Mouse (Mus musculus) cerebellum, adult 9-10 months (tissue): ENCODE measurements around the gene Hist1h2bq.
"Not testable (repeated sequence)": the region's sequence is repeated elsewhere in the genome, so short reads cannot be mapped to it uniquely, and the experiment has no call there.

Source experiments
- DNase-seq: peaks from one replicate; pipeline ENCODE4 v3.0.0; 2022

The Hist1h2bq gene

DNA sequence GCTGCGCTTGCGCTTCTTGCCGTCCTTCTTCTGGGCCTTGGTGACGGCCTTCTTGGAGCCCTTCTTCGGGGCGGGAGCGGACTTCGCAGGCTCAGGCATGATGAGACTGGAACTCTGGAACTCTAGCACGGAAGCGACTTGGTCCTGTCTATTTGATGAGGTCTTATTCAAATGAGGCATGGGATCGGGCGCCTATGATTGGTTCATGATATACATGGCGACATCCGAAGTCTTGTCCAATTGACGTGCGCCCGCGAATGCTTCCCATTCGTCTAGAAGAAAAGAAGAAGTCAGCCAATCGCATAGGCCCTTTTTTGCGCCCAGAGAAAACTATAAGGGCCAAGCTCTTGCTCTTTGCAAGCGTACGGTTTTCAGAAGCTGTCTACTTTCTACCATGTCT, at the start of gene Hist1h2bq, which contains the start of gene Hist1h2ao:
TSS of gene Hist1h2bq (minus strand) at position 125 of the 400 bp plus-strand sequence.
TSS of gene Hist1h2ao (plus strand) at position 393 of the 400 bp plus-strand sequence.
- not testable (repeated sequence) for DNase-seq

DNA sequence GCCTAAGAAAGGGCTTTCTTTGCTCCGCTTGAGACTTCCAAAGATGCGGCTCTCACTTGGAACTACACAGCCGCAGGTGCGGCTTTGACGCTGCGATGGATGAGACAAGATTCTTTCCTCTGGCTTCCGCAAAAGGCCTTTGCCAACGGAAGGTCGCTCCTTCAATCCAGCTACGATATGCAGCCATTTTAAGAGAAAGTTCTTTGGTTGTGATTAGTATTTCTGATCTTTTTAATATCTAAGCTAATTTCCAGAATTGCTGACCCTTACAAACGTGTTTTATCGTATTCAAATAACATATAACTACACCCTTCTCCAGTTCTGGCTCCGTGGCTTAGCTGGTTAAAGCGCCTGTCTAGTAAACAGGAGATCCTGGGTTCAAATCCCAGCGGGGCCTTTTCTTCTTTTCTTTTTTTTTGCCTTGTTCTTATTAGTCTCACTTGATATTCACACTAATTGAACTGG, 45.7 kb upstream of the Hist1h2bq start:
- DNase-seq, result peak; percentile 89

DNA sequence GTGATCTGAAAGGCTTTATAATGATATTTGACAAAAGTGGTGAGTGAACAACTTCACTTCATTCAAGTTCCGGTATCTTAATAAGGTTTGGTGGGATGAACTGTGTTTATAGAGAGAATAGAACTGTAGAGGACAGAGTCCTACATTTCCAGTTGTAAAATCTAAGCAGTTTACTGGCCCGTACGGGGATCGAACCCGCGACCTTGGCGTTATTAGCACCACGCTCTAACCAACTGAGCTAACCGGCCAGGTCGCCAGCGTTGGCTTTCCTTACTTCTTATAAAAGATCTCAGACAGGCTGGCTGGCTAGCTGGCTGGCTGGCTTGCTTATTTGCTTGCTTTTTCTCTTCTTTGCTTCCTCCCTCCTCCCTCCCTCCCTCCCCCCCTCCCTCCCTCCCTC, 45.1 kb upstream of the Hist1h2bq start:
- peak; percentile 93 for DNase-seq

DNA sequence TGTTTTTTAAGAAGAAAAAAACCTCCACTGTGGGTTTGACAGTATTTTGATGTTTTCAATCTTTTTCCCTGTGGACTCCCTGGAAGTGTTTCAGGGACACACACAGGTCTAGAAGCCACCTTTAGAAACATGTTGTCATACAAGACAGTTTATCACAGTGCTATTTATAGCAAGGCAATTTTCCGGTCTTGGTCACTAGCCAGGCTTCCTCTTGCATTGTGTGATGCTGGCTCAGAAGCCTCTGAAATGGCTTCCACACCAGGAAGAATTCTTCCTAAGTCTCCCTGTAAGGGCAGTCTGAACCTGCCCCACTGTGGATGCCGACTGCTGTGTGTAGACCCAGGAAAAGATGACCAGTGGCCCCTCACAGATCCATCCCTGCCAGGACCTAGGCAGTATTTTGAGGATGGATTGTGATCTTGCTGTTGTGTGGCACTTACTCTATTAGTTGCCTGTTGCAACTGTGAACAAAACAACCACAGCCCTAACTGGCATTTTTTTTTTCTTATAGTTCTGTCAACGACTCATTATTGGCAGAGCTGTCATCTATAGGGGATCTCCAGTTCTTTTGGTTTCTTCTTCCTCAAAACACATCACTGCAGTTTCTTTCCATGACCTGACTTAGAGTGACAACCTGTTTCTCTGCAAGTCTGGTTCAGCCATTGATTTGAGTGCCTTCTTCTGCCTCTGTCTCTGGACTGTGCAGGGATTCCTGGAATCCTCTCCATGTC, 42.4 kb upstream of the Hist1h2bq start:
- no peak for DNase-seq

DNA sequence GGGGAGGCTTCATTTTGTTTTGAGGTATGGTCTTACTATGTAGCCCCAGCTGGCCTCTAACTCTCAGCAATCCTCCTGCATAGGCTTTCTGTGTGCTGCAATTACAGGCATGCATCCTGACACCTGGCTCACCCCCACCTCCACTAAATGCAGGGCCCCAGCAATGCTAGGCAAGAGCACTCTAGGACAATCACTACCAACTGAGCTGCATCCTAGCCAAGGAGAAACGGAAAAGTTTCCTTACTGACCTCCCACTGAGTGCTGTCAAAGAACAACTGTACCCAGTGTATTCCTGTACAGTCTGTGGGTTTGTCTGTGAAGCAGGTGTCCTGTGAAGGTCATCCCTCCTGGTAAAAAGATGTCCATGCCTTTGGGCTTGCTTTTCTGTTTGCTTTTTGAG, 40.7 kb upstream of the Hist1h2bq start:
- not testable (repeated sequence) for DNase-seq

DNA sequence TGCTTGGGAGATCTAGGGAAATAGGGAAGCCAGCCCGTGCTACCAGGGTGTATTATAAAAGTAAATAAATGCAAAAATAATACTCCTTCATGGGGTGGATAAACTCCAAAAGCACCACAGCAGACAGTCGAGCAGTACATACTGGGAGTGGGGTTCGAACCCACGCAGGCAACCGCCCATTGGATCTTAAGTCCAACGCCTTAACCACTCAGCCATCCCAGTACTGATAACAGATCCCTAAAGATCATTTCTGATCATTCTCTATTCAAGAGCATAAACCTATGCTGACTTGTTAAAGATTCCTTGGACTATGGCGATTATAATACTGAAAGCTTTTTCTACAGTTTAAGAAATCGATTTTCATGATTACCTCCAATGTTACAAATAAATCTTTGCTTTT, 37.9 kb upstream of the Hist1h2bq start:
- DNase-seq, result no peak

DNA sequence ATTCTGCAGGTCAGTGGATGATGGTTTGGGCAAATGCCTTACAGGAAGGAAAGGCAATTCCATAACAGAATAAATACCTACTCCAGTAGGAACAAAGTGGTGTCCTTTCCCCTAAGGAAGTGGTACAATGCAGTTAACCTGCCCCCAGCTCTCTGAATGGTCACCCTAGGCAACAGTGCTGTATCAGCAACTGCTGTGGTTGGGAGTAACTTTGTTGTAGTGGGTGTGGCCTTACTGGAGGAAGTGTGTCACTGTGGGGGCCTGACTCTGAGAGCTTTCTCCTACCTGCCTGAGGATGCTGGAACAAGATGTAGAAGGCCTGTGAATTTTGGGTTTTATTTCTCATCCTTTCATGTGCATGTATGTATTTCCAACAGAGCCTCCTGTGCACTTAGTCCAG, 36.4 kb upstream of the Hist1h2bq start:
- DNase-seq, result not testable (repeated sequence)

DNA sequence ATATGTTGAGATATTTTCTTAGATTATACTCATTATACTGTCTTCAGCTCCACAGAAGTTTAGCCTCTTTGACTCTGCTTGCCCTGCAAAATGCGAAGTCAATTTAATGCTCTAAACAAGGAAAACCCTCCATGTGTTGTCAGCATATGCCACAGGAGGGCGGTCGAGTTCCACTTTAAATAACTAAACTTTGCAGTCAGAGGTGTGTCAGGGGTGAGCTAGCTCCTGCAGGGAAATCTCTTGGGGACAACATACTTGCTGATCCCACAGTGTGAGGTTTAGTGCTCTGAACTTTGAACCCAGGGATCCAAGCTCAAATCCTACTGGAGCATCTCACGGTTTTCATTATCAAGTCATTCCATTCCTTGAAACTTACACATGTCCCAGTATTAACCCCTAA, 30.5 kb upstream of the Hist1h2bq start:
- not testable (repeated sequence) for DNase-seq

DNA sequence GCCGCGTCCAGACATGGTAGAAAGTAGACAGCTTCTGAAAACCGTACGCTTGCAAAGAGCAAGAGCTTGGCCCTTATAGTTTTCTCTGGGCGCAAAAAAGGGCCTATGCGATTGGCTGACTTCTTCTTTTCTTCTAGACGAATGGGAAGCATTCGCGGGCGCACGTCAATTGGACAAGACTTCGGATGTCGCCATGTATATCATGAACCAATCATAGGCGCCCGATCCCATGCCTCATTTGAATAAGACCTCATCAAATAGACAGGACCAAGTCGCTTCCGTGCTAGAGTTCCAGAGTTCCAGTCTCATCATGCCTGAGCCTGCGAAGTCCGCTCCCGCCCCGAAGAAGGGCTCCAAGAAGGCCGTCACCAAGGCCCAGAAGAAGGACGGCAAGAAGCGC, 23.5 kb upstream of the Hist1h2bq start, which contains the start of the genes Hist1h2ap and Hist1h2br:
TSS of gene Hist1h2ap (minus strand) at position 47 of the 400 bp plus-strand sequence.
TSS of gene Hist1h2br (plus strand) at position 283 of the 400 bp plus-strand sequence.
- DNase-seq, result not testable (repeated sequence)

DNA sequence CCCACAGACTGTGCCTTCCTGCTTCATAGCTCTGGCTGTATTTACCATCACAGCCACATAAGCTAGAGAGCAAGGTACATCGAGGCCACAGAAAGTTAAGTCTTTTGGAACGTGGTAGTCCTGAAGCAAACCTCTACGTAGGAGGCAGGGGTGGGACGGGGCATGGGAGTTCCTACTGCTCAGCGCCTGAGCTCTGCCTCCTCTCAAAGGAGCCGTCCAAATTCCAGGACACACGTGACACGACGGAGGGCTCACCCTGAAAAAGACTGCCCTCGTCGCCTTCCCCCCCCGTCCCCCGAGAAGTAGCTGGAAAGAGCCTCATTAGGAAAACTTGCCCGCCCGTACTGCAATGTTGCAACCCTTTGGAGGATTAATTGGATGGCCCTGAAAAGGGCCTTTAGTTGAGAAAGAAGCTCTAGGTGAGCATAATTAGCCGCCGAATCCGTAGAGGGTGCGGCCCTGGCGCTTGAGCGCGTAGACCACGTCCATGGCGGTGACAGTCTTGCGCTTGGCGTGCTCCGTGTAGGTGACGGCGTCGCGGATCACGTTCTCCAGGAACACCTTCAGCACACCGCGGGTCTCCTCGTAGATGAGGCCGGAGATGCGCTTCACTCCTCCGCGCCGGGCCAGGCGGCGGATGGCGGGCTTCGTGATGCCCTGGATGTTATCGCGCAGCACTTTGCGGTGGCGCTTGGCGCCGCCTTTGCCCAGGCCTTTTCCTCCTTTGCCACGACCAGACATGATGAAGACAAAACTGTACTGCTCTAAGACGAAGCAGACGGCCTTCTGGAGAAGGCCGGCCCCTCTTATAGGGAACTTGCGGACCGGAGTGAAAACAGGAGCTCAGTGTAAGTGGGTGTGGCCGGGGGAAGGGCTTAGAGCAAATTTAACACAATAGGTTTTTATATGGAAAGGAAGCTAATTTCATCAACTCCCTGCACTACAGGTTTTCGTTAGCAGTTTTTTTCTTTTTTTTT, 21.7 kb upstream of the Hist1h2bq start, which contains the start of gene Hist1h4n:
TSS of gene Hist1h4n (minus strand) at position 779 of the 977 bp plus-strand sequence.
- peak; percentile 47 for DNase-seq

DNA sequence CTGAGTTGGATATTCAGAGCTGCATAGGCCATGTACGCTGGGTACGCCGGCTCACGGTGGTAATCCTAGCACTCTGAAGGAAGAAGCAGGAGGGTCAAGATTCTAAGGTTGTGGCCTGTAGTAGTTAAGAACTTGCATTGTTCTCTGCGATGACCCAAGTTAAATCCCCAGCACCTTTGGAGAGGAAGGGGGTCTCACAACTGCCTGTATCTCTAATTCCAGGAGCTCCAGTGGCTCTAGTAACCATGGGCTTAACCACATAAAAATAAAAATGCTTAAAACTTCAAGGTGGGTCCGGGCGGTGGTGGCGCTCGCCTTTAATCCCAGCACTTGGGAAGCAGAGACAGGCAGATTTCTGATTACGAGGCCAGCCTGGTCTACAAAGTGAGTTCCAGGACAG, 20.3 kb upstream of the Hist1h2bq start:
- no peak for DNase-seq

DNA sequence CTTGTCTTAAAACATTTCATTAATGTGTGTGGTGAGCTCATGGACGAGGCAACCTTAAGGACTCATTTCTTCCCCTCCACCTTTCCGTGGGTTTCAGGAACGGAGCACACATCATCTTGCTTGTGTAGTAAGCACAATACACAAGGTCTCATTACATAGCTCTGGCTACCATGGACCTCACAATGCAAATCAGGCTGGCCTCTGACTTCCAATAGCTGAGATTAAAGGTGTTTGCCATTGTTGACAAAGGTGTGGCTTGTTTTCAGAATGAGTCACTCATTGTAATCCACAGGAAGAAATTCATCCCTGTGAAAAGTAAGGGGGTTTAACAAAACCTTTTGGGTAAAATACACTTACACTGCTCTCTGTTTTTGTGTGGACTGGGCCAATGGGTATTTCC, 18.5 kb upstream of the Hist1h2bq start:
- no peak for DNase-seq

DNA sequence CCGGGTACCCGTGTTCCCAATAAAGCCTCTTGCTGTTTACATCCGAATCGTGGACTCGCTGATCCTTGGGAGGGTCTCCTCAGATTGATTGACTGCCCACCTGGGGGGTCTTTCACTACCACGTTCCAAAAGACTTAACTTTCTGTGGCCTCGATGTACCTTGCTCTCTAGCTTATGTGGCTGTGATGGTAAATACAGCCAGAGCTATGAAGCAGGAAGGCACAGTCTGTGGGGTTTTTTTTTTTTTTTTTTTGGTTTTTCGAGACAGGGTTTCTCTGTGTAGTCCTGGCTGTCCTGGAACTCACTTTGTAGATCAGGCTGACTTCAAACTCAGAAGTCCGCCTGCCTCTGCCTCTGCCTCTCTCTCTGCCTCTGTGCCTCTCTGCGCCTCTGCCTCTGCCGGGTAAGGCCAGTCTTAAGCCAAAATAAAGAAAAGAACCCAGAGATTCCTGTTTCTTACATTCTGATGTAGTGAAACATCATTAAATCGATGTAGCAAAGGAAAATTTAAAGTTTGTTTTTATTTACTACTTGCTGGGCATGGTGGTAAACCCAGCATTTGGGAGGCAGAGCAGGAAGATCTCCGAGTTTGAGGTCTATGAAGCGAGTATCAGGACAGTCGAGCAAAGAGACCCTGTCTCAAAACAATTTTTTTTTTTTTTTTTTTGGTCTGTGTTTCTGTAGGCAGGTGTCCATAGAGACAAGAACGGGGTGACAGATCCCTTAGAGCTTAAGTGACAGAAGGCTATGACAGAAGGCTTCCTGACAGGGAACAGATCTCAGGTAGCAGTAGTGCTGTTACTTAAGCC, 10.3 kb upstream of the Hist1h2bq start:
- DNase-seq, result not testable (repeated sequence)

DNA sequence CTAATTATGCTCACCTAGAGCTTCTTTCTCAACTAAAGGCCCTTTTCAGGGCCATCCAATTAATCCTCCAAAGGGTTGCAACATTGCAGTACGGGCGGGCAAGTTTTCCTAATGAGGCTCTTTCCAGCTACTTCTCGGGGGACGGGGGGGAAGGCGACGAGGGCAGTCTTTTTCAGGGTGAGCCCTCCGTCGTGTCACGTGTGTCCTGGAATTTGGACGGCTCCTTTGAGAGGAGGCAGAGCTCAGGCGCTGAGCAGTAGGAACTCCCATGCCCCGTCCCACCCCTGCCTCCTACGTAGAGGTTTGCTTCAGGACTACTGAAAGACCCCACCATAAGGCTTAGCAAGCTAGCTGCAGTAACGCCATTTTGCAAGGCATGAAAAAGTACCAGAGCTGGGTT, 2.1 kb upstream of the Hist1h2bq start:
- DNase-seq, result not testable (repeated sequence)

DNA sequence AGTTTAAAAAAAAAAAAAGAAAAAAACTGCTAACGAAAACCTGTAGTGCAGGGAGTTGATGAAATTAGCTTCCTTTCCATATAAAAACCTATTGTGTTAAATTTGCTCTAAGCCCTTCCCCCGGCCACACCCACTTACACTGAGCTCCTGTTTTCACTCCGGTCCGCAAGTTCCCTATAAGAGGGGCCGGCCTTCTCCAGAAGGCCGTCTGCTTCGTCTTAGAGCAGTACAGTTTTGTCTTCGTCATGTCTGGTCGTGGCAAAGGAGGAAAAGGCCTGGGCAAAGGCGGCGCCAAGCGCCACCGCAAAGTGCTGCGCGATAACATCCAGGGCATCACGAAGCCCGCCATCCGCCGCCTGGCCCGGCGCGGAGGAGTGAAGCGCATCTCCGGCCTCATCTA, 1.5 kb upstream of the Hist1h2bq start, which contains the start of gene Hist1h4m:
TSS of gene Hist1h4m (plus strand) at position 208 of the 400 bp plus-strand sequence.
- DNase-seq, result peak; percentile 38

DNA sequence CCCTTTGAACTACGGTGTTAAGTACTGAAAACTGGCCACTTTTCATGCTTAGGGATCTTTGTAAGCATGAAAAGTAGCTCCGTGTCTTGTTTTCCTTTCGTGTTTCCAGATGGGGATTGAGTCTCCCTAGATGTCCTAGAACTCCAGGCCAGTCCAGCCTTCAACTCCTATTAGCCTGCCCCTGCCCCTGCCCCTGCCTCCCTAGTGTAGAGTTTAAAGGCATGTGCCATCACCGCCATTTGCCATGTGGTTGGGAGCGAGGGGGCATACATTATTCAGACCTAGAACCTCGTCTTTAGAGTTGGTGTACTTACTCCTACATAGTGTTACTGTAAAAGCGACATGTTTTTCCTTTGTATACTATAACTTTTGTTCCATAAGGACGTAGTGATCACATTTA, 1.1 kb upstream of the Hist1h2bq start:
- DNase-seq, result not testable (repeated sequence)

DNA sequence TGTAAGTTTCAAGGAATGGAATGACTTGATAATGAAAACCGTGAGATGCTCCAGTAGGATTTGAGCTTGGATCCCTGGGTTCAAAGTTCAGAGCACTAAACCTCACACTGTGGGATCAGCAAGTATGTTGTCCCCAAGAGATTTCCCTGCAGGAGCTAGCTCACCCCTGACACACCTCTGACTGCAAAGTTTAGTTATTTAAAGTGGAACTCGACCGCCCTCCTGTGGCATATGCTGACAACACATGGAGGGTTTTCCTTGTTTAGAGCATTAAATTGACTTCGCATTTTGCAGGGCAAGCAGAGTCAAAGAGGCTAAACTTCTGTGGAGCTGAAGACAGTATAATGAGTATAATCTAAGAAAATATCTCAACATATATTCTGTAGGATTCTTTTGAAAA, 6.9 kb downstream of the Hist1h2bq start:
- DNase-seq, result not testable (repeated sequence)

DNA sequence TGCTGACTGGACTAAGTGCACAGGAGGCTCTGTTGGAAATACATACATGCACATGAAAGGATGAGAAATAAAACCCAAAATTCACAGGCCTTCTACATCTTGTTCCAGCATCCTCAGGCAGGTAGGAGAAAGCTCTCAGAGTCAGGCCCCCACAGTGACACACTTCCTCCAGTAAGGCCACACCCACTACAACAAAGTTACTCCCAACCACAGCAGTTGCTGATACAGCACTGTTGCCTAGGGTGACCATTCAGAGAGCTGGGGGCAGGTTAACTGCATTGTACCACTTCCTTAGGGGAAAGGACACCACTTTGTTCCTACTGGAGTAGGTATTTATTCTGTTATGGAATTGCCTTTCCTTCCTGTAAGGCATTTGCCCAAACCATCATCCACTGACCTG, 12.8 kb downstream of the Hist1h2bq start:
- DNase-seq, result not testable (repeated sequence)

DNA sequence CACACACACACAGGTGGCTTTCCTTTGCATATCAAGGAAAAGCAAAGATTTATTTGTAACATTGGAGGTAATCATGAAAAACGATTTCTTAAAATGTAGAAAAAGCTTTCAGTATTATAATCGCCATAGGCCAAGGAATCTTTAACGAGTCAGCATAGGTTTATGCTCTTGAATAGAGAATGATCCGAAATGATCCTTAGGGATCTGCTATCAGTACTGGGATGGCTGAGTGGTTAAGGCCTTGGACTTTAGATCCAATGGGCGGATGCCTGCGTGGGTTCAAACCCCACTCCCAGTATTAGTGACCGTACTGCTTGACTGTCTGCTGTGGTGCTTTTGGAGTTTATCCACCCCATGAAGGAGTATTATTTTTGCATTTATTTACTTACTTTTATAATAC, 14.4 kb downstream of the Hist1h2bq start:
- no peak for DNase-seq

DNA sequence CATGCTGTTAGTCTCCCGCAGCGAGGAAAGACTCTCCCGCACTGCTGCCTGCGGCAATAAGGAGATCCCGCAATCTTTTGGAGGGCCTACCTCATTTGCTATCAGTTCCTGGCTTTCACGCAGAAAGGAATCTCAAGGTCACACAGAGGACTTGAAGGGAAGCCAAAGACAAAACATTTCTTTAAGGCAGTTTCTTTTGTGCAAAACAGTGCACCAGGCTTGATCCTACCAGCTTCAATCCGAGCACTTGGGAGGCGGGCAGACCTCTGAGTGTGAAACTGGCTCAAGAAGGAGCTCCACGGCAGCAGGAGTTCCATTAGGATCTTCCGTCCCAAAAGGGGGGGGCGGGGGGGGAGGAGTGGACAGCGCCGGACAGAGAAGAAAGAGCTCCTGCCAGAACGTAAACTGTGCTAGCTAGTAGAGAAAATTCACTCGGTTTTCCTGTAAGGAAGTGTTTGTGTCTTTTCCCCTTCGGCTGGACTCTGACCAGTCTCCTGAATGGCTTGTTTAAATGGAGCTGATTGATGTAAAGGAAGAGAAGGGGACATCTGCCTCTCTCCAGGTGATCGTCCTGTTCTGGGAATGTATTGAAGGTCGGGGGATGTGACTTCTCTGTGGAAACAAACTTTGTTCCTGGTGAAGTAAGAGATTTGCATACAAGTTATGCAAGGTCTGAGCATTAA, 19.3 kb downstream of the Hist1h2bq start:
- DNase-seq, result no peak

DNA sequence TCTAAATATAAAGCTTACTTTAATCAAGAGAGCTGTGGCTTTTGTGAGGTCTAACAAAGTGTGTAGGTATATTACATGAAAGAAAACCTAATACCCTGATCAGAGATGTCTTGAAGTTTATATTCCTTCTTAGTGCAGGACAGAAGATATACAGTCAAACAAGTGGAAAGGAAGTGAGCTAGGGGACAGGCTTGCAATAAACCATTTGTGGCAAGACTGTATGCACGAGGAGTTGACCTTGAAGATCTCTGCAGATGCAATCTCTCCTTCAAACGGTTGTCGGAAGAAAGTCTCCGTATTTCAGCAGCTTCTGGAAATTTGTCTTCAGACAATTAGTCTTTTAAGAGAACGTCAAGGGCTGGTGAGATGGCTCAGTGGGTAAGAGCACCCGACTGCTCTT, 20.1 kb downstream of the Hist1h2bq start:
- DNase-seq, result no peak
